Mouse (Mus musculus): ENCODE measurements around the gene Anks6.

Gene Anks6

DNA sequence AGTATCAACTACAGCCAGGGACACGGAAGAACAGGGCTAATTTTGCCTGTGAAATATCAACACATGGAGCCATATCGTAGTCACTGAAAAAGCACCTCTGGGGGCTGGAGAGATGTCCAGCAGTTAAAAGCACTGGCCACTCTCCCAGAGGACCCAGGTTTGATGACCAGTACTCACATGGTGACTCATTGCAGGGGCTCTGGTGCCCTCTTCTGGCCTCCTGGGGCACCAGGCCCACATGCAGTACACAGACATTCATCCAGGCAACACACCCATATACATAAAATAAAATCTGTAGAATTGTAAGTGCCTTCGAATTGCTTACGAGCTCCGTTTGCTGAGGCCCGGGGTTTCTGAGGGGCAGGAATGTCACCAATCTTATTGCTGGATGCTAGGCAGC is 10.3 kb downstream of the Anks6 start:
- no peak for DNase-seq (ENCODE audit: low read depth, low spot score)

DNA sequence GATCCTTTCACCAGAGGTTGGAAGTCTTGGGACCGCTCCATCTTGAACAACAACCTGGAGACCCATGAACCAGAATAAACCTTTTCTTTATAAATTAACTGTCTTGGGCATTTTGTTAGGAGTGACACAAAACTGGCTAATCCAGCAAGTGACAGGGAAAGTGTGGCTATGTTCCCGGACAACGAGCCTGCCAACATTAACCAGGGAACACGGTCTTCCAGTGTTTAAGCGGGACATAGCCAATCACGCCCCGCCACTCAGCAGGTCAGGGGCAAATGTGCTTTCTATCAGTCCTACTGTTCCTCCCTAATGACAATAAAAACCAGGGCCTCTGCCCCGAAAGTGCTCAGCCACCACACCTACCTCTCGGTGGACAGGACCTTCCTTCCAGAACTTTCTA is 13.4 kb downstream of the Anks6 start:
- DNase-seq (ENCODE audit: low read depth, low spot score) = no peak

DNA sequence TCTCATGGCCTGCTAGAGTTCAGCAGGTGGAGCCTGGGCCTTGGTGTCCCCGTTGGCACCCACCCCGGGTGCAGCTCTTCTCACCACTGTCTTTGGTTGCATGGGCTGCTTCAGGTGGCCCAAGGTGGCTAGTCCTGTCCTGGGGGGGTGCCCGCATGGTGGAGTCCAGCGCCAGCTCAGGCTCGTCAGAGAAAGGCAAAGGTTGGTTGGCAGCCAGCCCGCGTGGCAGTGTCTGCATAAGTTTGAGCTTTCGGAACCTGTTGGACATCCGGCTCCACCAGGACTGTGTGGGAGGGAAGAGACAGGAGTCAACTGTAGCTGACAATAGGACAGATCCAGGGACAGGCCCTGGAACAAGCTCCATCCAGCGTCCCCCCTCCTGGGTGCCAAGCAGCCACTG is 17.6 kb downstream of the Anks6 start:
- DNase-seq (ENCODE audit: low read depth, low spot score) = no peak

DNA sequence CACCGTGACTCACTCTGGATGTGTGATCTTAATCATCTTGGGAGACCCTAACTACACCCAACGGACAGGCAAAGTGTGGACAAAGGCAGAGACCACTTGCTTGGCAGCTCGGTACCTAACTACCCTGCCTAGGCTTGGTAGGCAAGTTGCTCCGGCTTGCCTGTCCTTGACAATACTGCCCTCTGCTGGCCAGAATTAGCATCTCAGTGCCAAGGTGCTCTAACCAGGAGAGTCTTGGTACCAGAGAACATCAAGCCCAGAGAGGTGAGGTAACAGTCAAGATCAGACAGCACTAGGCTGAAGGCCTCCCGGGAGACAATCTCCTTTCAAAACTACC is 19.9 kb downstream of the Anks6 start:
- DNase-seq (ENCODE audit: low read depth, low spot score) = peak; percentile 72

DNA sequence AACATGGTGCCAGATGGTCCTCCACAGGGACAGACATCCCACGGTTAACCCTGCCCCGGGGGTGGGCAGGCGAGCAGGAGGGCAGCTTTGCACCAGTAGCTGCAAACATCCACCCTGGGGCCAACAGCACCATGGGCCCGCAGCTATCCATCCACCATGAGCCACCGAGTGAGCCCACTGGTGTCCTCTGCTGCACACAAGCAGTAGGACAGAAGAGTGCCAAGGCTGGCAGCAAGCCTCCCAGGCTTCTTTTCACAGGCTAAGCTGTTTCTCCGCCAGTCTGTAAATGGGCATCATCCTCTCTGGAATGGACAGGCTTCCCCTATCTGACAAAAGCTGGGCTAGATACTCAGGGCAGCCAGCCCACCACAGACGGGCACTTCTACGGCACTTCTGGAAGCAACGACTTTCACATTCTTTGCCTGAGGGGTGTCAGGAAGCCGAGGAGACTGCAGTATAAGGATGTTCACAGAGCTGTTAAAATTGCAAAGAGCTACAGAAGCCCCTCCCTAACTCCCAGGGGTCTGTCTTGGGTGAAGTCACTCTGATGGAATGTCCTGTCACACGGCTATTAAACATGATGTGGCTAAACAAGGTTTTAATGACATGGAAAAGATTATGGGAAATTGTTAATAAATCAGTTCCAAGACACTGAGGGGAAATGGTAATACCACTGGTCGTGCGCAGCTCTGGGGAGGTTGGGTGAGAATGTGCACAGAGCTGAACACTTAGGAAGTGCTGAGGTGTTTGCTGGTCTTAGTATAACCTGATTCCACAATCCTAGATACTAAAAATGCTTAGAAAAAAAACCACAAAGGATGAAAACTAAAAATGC is 20.5 kb downstream of the Anks6 start:
- DNase-seq (ENCODE audit: low read depth, low spot score) = no peak

DNA sequence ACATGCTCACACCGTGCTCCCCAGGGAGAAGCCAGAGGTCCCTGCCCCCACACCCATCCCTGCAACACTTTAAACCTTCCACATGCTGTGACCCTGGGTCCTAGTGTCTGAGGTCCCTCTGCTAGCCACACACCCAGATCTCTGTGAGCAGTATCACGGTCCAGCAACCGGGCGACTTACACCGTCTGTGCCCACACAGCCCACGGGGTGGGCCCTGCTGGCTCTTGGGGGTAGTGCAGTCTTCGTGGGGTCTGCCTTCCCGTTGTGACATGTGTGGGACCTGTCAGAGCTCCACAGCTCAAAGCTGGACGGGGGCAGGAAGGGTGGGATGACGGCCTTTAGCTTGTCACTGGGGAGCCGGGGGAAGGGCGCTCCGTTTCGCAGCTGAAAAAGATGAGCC is 21.7 kb downstream of the Anks6 start:
- no peak for DNase-seq (ENCODE audit: low read depth, low spot score)

DNA sequence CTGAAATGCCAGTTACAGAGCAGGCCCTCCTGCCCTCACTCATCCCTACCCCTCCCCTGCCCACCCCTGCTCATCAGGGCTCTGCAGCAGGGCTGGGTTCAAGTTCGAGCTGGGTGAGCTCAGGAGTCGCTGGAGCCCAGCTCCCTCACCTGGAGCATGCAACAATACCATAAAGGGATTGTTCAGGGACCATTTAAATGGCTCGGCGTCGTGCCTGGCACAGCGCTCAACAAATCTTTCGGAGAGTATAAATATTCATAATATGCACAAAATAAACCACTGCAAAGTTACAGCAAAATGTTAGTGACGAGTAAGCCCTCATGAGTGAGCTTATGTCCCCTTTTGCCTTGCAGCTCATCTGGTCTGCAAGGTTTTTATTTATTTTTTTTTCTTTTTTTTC is 25.1 kb downstream of the Anks6 start:
- no peak for DNase-seq (ENCODE audit: low read depth, low spot score)

DNA sequence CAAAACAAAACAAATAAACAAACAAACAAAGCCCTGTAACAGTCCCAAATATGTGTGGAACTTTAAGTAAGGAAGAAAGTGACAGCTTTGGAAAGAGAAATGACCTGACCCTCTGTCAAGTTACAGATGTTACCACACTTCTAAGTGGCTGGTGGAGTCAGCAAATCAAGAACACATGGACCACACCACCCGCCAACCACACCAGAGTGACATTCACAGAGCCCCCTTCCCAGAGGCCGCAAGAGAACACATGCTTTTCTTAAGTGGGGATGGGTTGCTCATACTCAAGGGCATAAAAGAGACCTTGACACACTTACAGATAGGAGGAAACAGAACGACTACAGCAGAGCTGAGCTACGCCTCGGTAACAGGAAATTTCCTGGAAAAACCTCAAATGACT is 28.4 kb downstream of the Anks6 start:
- no peak for DNase-seq (ENCODE audit: low read depth, low spot score)

DNA sequence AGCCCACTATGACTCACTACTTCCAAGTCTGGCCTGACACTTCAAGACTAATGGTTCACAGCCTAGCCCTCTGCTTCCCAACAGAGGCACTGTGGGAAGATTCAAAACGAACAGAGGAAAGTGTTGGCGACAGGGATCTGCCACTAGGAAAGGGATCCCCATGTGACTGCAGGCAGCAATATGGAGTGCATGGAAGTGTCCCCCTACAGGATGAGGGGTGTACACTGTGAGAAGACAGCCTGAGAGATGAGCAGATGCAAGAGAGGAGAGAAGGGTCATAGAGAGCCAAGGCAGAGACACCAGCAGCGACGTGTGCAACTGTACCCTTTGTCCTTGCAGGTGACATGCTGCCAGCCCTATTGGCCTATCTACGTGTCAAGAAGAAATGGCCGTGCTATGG is 33.3 kb downstream of the Anks6 start:
- no peak for DNase-seq (ENCODE audit: low read depth, low spot score)

DNA sequence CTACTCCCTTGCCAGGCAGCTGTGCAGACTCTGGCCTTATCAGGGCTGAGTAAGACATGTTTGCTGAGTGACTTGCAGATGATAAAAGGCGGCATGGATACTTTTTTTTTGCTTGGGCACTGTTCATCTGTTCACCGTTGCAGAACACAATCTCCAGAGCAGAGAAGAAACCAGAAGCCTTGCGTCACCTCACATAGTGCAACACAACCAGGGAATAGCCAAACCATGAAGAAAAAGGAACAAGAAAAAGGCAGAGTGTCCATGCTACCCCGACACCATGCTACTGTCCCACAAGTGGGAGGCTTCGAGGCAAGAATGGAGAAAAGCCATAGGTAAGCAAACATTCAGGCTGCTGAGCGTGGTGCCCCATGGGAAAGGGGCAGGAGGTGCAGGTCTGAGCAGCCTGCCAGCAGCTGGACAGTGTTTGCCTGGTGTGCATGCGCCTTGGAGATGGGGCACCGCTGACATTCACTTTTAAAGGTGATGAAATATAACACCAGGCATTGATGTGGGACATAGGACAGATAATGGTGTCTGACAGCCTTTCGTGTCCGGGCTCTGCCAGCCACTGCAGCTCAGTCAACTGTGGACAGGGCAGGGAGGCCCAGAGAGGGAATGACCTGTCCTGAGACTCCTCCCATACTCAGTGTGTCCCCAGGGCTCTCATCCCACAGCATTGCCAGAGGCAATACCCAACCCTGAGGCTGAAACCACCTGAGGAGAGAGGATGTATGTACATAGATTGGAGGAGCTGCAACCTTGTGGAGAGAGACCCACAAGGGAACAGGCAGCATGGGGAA is 34.2 kb downstream of the Anks6 start:
- no peak for DNase-seq (ENCODE audit: low read depth, low spot score)

DNA sequence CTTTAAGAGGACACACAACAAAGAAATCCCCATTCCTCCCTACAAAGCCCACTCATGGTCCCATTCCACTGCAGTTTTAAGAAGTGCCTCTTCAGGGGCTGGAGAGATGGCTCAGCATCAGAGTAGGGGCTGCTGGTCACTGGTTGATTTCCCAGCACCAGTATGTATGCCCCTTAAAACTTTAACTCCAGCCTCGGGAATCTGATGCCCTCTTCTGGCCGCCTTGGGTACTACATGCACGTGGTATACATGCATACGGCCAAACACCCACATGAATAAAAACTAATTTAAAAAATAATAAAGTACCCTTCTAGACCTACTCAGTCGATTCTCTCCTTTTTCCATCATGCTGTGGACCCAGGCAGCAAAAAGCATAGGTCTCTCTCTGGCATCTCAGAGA is 36.7 kb downstream of the Anks6 start:
- peak; percentile 27 for DNase-seq (ENCODE audit: low read depth, low spot score)

DNA sequence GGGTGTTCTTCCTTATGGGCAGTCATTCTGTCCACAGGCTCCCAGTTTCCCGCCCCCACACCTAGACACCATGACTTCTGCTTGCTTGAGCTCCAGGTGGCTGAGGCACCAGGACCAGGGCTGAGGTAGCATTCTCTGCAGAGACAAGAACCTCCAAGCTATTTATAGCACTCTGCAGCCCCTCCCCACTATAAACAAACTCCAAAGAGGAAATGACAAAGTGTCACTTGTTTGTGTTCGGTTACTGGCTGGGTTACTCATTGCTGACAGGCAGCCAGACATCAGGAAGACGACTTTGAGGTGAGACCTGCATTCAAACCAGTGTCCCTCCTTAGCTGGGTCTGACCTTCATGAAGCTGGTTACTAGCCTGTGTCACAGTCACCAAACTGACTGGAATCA is 42.1 kb downstream of the Anks6 start:
- no peak for DNase-seq (ENCODE audit: low read depth, low spot score)

DNA sequence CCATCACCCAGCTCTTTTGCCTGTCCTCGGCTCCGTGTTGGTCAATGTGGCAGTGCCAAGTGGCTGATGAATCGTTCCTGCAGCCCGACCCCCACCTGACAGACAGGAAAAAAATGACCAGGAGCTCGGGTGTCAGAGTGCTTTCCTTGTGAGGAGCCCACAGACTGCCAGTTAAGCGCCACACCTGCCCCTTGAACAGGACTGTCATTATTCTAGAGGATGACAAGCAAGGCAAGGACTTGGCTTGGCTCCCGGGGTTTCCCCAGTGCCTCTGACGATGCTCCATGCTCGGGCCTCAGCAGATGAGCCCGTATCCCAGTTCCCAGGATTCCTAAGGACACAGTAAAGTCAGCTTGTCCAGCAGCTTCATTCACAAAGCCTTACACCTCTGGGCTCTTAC is 44.8 kb downstream of the Anks6 start:
- no peak for DNase-seq (ENCODE audit: low read depth, low spot score)

DNA sequence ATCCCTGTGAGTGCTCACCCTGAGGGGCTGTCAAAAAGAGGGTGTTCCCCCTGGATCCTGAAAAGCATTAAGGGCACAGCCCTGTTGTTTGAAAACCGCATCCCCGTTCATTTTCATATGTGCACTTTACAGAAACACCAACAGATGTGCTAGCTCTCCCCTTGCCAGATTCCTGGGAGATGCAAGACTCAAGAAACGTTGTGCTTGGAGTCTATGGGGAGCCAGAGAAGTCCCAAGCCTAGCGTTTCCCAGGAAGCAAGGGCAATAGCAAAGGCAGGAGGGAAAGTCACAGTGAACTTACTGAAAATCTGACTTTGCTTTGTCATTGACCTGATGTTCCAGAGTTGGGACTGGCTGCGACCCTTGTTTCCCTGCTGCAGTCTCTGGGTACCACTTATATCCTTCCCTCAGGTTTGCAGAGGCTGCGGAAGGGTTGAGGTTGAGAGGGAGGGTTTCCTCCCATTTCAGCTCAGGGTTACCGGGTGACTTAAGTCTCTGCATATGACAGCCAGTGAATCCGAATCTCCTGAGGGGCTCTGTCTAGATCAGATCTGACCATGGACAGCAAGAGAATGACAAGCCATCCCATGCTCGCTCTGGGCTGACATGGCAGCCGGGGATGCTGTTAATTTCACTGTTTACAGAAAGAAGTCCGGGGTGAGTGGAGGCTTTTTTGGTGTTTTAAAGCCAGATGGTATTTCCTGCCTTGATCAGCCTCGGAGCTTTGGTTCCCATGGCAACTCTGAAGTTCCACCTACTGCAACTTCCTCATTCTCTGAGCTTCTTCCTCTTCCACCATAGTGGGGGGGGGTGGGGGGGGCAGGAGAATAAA is 46.6 kb downstream of the Anks6 start:
- DNase-seq (ENCODE audit: low read depth, low spot score) = no peak

DNA sequence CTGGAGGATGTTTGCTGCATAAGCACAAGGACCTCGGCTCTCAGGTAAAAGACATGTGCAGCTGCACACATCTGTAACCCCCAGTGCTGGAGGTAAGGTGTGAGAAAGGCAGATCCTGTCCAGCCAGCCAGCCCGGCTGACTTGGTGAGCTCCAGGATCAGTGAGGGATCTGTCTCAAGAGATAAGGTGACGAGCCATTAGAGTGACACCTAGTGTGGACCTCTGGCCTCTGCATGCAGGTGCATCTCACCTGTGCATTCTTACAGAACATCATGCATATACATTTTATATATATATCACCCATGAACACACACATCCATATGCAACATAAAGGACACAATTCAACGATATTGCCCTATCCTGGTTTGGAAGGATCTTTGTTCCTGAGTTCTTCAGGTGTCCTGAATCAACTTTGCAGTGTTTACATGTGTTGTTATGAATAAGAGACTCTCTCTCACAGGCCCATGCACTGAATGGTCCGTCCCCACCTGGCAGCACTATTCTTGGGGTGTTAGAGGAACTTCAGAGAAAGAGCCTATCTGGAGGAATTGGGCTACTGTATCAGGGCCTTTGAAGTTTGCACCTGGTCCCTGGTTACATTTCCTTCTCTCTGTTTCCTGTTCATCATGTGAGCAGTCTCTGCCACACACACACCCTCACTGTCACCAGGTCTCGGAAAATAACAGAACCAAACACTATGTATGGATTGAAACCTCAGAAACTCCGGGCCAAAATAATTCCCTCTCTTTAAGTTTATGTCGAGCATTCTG is 56.4 kb downstream of the Anks6 start:
- no peak for DNase-seq (ENCODE audit: low read depth, low spot score)

DNA sequence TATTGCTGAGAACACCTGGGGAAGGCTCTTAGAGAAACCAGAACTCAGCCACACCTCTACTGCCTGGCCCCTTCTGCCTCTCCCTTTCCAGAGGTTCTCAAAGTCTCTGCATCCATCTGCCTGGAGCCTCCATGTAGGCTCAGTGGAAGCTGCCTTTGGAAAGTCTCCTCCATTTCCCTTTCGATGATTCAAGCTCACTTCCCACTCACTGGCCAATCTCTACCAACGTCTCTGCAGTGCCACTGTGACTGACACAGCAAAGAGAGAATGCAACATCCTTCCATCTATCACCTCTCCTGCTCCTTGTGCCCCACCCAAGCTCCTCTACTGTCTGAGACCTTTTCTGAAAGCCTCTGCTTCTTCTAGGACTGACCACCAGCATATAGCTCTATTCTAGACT is 59.3 kb downstream of the Anks6 start:
- DNase-seq (ENCODE audit: low read depth, low spot score) = no peak

DNA sequence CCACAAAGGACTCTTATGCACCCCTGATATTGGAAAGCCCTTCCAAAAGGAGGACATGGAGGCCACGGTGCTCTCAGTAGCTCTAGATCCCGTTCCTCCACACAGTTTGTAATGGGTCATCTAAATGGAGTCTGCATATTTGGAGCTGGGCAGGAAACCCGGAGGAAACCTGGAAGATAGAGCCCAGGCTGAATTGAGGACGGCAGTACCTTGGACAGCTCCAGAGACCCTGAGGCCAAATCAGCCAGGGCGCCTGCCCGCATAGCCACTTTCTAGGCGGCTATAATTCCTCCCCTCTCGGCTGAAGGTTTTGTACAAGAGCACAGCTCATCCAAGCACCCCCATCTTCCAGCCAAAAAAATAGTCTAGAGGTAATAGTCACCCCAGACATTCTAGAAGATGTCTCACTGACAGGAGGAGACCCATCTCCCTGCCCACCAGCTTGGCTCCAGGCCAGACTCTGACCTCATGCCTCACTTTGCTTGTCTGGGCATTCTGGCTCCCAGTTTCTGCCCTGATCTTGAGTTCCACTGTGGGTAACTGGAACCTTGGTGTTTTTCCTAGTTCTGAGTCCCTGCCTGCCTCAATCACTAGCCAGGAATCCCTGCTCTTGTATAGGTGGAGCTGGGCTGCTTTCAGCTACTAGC is 64.3 kb downstream of the Anks6 start:
- peak; percentile 66 for DNase-seq (ENCODE audit: low read depth, low spot score)

DNA sequence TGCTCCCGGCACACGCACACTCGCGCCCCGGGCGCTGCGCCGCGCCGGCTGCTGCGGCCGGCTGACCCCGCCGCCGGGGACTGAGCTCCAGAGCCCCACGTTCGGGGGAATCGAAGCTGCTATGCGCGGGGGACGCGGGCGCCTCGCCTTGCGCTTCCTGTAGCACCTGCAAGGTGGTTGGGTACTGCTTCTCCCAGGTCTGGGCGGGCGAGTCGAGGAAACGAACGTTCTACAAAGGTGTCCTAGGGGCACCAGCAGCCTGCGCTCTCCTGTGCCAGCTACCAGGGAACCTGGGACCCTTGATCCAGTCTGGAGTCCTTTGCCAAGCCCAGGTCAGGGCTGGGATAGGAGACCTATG is 65.3 kb downstream of the Anks6 start:
- DNase-seq (ENCODE audit: low read depth, low spot score) = no peak

DNA sequence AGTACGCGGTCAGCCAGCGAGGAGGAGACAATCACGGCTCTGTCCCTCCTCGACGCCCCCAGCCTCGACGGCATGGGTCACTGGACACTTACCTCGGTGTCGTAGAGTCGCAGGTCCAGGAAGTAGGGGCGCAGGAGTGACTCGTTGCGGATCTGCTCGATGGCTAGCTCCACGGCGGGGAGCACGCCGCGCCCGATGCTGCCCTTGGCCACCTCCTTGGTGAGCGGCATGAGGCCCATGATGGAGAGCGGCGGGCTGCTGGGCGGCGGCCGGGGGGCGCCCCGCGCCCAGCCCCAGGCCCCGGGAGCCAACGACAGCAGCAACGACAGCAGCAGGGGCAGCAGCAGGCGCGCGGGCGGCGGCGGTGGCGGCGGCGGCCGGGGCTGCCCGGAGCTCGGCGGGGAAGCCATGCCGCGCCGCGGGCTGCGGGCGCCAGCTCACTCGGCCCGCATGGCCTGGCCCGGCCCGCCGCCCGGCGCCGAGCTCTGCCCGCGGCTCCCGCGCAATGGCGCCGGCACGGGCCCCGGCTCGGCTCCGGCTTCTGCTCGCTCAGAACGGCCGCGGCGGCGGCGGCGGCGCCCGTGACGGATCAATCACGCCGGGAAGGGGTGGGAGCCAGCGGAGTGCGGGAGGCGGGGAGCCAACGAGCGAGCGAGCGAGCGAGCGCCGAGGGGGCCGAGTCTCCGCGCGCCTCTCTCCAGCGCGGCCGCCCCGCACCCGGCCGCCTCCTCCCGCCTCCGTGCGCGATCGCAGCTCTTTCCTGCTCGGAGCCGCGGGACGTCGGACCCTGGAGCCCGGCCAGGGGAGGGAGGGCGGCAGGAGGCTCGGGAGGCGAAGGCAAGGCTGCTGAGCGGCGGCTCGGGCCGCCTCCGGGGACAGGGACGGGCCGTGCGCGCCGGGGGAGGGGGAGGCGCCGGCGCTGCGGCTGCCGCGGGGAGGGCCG is 65.9 kb downstream of the Anks6 start, which contains the start of gene Gabbr2:
Gene Gabbr2, minus strand, starts transcription at position 858 of the 943 bp plus-strand sequence.
- DNase-seq (ENCODE audit: low read depth, low spot score) = no peak

All from embryo, embryonic 11.5 days (tissue).